Mouse (Mus musculus) layer of hippocampus, adult 8-10 months (tissue): Measurements from ENCODE around the gene Pcdh19. TPM values are rescaled to one million over a fixed set of nuclear protein-coding genes. Genes with fewer than 3 reads are reported as not detected.

Experiments
- DNase-seq, 2 experiments: peaks; one replicate each; pipeline ENCODE4 v3.0.0; 2022; ENCODE audit warnings: low spot score in 2 of 2
- total RNA-seq, 4 experiments: library from RNA; stranded (reverse); gene quantifications; 2 replicates each; pipeline ENCODE4 v1.2.4; 2022

Pcdh19 gene
- total RNA-seq, 4 experiments from 2014 or later = 62.5 to 82.1 (median 71.9) TPM

DNA sequence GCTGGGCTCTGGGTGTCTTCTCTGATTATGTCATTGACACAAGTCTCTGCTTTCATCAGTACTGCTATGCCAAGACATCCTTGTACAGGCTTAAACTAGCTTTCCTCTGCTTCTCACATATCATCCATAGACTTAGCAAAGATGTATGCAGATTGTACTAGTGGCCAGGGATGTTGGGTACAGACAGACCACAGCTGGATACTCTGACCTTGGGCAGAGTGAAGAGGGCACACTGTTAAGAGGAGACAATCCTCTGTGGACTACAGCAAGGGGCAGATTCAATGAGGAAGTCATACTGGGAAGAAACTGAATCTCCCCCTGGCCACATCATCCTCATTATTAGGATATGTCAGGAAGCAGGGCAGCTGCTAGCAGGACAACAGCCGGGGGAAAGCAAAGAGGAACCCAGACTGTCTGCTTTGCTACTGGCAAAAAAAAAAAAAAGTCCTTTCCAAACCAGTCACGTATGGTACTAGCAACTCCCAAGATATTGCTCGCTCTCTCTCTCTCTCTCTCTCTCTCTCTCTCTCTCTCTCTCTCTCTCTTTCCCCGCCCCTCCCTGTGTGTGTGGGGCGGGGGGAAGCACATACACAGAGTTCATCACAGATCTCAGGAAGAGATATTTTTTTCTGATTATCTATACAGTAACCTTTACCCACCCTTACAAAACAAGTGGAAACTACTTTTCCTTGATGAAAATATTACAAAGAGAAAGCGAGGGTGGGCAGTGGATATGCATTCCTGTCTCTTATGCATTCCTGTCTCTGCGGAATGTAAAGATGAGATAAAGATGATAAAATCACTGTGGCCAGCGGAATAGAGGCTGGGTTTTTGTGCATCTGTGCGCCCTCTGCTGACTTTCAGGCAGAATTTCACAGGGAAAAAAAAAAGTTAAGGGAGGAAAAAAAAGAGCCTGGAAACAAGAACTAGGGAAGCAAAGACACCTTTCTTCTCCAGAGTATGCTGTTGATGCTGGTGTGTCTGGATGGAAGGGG, 31.2 kb downstream of the Pcdh19 start:
- no peak for DNase-seq

GRCm38 (mm10) chrX:133655876-133656538, 32.8 kb downstream of the Pcdh19 start:
- DNase-seq = no peak

DNA sequence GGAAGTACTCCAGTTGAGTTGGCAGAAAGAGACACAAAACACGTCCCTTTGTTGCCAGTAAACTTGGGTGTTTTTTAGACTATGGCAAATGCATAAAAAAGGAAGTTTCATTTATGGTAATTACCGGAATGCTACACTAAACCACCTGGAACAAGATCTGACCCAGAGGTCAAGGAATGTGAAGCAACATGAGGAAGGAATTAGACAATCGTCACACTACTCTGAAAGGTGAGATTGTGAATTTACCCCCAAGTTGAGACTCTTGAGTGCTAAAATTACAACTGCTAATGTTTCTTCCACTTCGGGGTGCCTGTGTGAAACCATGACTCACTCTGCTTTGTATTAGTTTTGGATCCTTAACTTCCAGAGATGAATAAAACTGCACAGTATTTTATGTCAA, 33.6 kb downstream of the Pcdh19 start:
- DNase-seq = no peak

DNA sequence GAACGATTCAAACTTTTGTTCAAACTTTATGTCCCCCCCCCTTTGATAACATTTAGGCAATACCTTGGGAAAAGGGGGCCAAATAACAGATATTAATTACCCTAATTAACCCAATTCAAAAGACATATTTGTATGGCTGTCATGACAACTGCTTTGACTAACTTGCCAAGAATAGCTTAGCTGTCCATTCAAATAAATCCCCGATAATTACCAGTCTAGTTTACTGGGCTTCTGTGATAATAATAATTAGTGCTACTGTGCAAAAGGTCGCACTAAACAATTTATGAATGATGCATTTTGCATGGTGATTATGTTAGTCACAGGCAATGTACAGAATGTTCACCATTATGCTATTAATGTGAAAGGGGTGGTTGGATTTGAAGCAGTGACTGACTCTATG, 35.7 kb downstream of the Pcdh19 start:
- no peak for DNase-seq

- no peak for DNase-seq
Observed at GRCm38 (mm10) chrX:133650379-133650778, 38.4 kb downstream of the Pcdh19 start.

- DNase-seq = no peak
Observed at GRCm38 (mm10) chrX:133647809-133648208, 41.0 kb downstream of the Pcdh19 start.

DNA sequence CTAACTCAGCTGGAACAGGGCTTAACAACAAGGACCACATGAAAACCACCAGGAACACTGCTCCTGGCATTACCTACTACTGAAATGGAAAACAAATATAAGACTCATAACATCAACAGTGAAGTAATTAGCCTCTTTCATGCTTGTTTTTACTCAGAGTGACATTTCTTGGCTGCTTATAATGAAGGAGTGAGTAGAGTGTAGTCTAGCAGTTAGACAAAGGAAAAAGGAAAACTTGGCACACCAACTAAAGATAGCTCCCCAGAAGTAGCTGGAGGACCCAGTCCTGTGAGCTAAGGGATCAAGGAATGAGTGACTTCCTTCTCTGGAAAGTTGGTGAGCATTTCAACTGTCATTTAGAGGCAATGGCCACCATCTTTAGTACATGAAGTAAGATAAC, 49.3 kb downstream of the Pcdh19 start:
- no peak for DNase-seq

GRCm38 (mm10) chrX:133629538-133629937, 59.2 kb downstream of the Pcdh19 start:
- no peak for DNase-seq

DNA sequence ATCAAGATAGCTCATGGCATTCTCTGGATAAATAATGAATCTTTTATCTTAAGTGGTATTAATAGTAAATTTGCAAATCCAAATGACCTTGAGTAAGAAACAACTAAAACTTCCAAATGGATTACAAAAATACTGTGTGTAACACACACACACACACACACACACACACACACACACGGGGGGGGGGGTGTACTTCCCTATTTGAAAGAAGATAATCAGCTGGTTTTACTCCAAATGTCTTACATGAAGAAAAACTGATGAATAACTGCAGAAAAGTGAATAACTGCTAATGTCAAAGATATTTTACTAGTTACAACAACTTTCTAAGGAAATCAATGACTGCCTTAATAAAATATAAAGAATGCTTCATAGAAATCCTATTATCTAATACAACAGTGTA, 70.6 kb downstream of the Pcdh19 start:
- DNase-seq = no peak

- no peak for DNase-seq
Observed at GRCm38 (mm10) chrX:133605828-133606227, 83.0 kb downstream of the Pcdh19 start.

DNA sequence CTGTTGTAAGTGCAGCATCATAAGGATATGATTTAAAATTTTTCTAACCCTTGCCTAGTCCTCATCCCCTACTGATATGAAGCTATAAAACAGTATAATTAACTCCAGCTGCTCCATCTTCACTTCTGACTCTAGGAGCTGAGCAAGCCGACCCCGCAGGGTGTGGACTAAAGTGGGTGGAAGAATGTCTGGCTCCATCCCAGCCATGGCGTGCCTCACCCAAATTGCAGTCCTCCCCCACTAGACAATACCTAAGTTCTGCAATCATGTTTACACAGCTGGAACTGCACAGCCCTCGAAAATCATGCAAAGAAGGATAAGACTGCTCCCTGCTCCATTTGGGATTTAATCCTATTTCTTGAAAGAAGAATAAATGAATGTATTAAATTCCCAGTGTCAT, 84.5 kb downstream of the Pcdh19 start:
- DNase-seq = no peak

DNA sequence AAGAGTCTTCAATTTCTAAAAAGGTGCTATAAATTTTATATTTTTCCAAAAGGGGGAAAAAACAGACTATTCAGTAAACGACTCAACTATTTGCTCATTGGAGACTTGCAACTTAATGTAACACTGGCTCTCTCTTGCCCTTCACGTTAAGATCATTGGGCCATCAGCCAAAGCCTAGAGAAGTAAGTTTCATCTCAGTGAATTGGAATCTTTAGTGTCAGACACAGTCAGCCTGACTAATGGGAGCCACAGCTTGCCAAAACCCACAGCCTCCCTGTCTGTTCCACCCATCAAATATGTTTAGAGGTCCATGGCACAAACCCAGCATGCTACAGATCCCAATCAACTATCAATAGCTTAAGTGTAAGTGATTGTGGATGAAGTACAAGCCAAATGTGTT, 86.7 kb downstream of the Pcdh19 start:
- no peak for DNase-seq

DNA sequence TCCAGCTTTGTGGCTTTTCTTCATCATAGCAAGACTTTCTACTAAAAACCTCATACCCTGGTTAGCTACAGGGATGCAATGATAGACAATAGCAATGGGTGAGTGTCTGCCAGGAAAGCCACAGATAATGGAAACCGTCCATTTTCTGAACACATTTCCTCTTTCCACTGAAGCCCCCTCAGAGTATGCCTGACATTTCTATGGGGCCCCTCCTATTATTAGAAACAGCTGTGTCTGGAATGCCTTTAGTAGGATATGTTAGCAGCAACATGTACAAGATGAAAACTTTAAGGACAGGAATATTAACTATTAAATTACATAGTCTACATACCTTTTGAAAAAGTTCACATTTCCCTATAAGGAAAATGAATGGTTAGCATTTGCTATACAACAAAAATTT, 87.1 kb downstream of the Pcdh19 start:
- DNase-seq = no peak

DNA sequence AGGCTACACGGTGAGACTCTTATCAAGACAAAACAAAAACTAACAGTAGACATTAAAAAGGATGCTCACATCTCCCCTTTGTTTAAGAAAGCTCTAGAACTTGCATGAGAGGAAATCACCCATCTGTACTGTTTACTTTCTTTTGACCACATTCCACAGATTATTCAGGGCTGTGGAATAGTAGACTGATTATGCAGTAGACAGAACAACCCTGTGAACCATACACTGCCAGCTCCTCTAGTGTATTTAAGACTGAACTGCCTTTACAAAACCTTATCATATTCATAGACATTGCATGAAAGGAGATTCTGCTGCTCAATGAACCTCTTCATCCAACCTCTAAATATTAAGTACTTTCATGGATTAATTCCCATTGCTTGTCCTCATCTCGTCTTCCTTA, 87.6 kb downstream of the Pcdh19 start:
- DNase-seq = no peak

DNA sequence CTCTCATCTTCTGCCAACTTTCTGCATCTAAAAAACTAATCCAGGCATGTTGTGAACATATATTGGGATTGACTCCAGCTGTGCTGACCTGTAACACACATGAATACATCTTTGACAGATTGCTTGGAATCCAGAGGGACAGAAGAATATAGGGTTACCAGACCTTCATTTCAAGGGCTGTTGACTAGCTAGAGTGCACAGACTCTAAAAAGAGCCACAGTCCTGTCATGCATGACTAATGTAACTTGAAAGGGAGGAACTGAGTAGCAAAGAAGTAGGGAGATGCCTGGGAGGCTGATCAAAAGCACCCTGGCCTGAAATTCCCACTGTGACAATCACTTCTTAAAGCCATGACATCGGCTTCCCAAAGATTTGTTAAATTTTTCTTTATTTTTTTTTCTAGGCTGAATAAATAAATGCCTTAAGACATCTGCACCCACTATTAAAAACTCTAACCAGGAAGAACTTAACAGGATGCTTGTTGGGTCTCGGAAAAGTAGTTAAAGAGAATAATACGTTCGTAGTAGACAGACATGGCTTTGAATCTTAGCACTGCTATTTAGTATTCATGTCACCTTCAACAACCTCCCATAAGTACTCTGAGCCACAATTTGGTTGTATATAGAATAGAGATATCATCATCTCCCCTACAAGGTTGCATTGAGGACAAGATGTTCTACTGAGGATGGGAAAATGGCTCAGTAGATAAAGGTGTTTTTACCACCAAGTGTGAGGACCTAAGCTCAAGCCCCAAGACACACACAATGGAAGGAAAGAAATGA, 113.0 kb downstream of the Pcdh19 start:
- no peak for DNase-seq

DNA sequence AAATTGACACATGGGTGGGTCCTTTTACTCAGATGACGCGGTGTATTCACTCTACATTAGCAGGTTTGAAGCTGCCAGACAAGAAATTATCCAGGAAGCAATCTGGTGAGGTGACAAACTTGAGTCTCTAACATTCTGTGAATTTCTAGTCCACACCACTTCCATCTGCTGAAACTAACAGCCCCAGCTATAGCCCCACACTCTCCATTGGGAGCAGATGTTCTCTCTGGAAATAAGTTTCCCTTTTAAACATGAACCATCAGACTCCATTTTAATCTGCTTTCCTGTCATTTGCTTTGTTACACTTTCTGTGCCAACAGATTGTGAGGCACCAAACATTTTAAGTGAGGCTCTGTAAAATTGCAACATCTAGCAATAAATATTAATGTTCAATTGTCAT, 123.4 kb downstream of the Pcdh19 start:
- DNase-seq = no peak

Other genes with a start within 250 kb of the Pcdh19 start
- under 1 TPM in 1 of 4 experiments, not detected in 3; 0.36 TPM for gene Tnmd, start 162.0 kb upstream of the Pcdh19 start, total RNA-seq
- 10 to 100 TPM; 15.2 to 18.1 (median 16.2) TPM for gene Tspan6, start 209.4 kb upstream of the Pcdh19 start, total RNA-seq
- 1 to 10 TPM in 1 of 4 experiments, under 1 TPM in 3; 0.52 to 1.1 (median 0.90) TPM for gene Srpx2, start 219.4 kb upstream of the Pcdh19 start, total RNA-seq